Mouse (Mus musculus) 3134 (cell line): Measurements from ENCODE around the gene Galk1.

Source experiments
- DNase-seq: peaks from one replicate; pipeline ENCODE4 v3.0.0-alpha.2; 2011; ENCODE audit warnings: low spot score; ENCODE audit not compliant: insufficient read length; ENCODE audit errors: extremely low read depth

Gene Galk1

DNA sequence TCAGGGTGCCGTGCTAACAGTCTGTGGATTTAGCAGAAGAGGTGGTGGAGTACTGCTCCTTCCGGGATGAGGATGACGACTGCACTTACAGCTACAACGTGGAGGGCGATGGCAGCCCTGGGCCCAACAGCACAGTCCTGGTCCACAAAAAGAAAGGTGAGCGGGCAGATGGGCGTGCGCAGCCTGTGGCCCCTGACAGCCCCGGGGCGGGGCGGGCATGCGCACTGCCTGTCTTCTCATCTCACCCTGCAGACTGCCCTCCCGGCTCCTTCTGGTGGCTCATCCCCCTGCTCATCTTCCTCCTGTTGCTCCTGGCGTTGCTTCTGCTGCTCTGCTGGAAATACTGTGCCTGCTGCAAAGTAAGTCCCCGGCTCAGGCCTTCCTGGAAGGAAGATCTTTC is 22.8 kb downstream of the Galk1 start:
- no peak for DNase-seq

GRCm38 (mm10) chr11:115983291-115983690 is 29.2 kb downstream of the Galk1 start:
- DNase-seq: no peak

DNA sequence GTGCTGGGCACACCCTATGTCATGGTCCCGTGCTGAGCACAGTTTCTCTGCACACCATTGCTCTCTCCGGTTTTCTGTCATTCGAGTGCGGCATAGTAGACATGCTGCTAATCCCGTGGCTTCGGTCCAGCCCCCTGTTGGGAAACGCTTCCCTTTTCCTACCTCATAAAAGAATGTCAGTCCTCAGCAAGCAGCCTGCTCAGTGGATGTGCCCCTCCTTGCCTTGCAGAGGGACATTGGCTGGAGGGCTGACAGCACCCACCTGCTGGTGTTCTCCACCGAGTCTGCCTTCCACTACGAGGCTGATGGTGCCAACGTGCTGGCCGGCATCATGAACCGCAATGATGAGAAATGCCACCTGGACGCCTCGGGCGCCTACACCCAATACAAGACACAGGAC is 30.0 kb downstream of the Galk1 start:
- no peak for DNase-seq

- no peak for DNase-seq
Measured at GRCm38 (mm10) chr11:115975544-115975943, 37.0 kb downstream of the Galk1 start.

DNA sequence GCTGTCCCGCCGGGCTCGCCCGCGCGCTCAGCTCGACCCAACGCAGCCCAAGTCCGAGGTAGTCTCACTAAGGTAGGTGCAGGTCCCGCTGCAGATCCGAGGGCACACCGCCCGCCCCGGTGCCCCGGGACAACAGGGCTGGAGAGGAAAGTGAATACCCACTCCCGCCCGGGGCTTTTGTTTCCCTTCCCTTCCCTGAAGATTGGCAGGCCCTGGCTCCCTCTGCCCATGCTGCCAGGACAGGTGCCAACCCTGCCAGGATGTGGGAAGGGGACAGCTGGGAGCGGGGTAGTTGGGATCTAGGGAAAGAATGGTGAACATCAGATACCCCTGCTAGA is 37.5 kb downstream of the Galk1 start:
- no peak for DNase-seq

- no peak for DNase-seq
Measured at GRCm38 (mm10) chr11:115974309-115975082, 38.0 kb downstream of the Galk1 start, which contains the start of gene Itgb4. Gene Itgb4, plus strand, starts transcription at chr11:115974709.

- DNase-seq: peak; percentile 61
Measured at GRCm38 (mm10) chr11:115971016-115971415, 41.5 kb downstream of the Galk1 start.

GRCm38 (mm10) chr11:115970006-115970673 is 42.4 kb downstream of the Galk1 start:
- DNase-seq: no peak

GRCm38 (mm10) chr11:115968731-115969405 is 43.7 kb downstream of the Galk1 start:
- DNase-seq: no peak

DNA sequence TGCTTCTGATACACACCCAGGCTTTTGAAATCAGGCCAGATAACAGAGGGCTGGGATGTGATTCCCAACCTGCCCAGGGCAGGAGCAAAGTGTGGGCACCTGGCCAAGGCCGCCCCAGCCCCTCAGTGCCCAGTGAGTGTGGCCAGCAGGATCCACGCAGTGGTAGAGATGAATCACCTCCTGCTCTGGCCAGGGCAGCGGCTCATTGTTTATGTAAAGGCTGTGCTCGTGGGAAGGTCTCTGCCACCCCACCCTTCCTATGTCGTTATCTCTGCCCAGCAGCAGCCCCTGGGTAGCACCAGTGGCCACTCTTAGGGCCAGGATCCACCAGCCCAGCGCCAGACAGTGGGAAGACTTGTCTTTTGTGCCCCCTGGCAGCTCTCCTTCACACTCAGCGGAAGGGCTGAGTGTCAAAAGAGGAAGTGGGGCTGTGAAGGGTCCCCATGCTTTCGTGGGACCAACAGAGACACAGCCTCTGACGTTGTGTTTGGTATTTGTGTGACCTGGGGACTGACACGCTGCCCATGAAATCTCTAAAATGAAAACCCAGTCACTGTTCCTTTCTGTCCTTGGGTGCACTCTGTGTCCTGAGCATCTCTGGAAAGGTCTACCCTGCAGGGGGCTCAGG is 47.4 kb downstream of the Galk1 start:
- DNase-seq: peak; percentile 87

GRCm38 (mm10) chr11:115962651-115963412 is 49.7 kb downstream of the Galk1 start:
- no peak for DNase-seq

DNA sequence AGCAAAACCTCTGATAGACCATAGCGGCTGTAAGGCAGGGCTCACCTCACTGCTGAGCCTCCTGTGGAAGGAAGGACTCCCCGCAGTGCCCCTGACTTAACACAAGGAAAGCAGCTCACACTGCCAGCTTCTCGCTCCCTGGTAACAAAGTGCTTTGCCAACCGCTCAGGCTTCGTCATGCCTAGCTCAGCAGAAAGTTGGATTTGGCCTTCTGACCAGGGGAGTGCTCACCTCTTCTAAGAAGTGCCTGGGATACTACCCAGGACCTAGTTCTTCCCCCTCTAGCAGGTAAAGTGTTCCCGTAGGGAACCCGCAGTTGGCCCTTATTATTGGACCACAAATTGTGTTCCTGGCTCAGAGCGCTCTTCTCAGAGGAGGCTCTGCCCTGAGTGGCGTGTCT is 53.5 kb downstream of the Galk1 start:
- no peak for DNase-seq
